Mouse (Mus musculus): Measurements from ENCODE around the gene Usp46.
A peak's percentile ranks its signal among the peaks of the same experiment; 100 is the strongest.
"Not testable (repeated sequence)": the region's sequence is repeated elsewhere in the genome, so short reads cannot be mapped to it uniquely, and the experiment has no call there.

Gene Usp46

GRCm38 (mm10) chr5:74070564-74070963, 2.3 kb upstream of the Usp46 start:
- DNase-seq (ENCODE audit: low read depth, low spot score), result not testable (repeated sequence)

GRCm38 (mm10) chr5:74068714-74069321, 587 bp upstream of the Usp46 start:
- peak; percentile 74 for DNase-seq (ENCODE audit: low read depth, low spot score)

DNA sequence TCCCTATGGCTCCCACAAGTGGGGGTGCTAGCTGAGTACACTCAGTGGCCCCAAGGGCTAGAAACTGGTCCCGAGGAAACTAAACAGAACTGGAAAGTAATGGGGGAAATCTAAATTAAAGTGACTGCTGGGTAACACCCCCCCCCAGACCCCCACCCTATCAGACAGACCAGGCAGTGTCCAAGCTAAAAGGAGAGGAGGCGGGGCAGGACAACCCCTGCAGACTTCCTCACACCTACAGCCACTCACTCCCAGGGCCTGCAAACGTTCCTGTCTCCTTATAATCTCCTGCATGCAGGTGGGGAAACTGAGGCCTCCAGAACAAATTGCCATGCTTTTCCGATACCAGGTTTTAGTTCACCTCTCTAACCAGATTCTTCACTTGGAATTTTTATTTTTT, 885 bp downstream of the Usp46 start:
- no peak for DNase-seq (ENCODE audit: low read depth, low spot score)

DNA sequence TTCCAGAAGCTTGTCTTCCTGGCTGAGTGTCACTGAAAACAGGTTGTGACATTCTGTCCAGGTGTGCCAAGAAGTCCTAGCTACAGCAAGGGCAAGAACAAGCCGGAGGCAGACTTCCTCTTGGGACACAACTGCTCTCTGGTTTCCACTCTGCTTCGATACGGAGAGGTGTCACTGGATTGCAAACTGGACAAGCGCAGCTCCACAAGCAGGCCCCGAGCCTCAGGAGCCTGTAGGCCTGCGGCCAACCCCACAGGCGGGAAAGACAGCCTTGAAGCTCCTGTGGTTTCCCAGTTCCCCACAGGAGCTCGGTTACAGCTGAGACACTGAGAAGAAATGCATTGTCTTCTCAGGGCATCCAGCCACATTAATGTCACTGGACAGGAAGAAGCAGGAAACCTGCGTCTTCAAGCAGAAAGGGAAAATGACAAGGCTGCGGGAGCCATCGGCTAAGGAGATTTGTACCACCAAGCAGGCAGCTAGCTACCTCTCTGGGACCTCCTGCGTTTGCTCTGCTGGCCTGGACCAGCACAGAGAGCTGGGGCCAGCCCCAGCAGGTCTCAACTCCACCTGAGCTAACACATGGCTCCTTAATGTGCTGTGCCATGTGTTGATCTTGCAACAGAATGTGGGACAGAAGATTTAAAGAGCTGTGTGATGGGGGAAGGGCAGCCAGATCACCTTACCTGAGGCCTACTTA, 1.7 kb downstream of the Usp46 start:
- peak; percentile 84 for DNase-seq (ENCODE audit: low read depth, low spot score)

DNA sequence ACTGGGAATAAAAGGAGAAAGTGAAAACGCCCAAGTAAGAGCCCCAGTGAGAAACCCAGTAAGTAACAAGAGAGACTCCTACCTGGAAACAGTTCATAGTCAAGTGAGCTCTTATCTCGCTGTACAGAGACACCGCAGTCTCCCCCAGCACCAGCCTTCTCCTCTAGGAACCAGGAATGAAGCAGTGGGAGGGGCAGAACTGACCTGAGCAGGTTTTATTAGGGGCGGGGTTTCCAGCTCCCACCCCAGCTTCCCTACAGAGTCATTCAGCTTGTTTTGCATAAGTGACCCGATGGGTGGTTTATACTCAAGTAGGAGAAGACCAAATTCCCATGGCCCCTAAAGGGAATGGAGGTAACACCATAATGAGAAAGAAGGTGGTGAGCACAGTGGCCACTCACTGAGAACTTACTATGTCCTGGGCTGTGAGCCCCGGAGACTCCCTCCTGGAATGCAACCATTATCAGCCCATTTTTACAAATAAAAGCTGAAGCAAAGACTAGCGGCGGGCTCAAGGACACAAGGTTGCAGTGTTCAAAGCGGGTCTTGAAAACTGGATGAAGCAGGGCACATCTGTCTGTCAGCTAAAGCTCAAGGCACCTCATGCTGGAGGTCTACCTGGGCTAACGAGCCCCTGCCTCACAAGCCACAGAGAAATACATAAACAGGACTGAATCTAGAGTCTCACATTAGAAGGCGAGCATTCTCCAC, 2.5 kb downstream of the Usp46 start:
- peak; percentile 42 for DNase-seq (ENCODE audit: low read depth, low spot score)

DNA sequence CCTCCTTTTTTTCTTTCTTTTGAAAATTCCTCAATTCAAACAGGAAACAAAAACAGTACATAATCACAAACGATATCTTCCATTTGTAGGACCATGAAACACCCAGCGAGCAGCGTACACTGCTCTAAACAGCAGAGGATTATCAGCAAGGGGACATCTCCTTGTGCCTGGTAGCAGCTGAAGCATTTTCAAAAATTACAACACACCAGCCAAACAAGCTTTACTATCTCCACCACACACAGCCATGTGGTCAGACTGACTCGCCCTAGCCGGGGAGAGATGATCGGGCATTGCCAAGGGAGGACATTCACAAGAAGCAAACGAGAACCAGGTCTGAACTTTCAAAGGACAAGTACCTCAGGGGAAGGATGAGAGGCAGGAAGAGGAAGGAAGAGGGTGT, 3.4 kb downstream of the Usp46 start:
- peak; percentile 43 for DNase-seq (ENCODE audit: low read depth, low spot score)

DNA sequence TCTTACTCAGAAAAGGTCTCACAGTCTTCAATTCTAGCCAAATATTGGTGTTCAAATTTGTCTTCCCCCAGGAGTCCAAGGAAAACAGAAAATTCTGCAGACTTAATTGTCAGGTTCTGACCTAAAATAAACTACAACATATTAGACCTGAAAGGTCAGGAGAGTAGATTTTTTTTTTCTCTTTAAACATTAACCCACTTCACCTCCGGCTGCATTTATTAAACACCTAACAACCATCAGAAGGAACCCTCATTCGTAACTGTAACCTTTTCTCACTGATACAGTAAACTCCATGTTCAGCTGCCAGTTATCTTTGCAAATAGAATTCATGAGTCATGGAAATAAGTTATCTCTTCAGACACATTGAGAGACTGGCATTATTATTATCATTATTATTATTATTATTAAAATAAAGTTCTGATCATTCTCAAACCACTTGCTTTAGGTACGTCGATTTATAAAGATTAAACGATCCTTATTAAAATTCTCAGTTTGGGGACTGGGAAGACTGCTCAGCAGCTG, 4.9 kb downstream of the Usp46 start:
- no peak for DNase-seq (ENCODE audit: low read depth, low spot score)

GRCm38 (mm10) chr5:74062266-74062665, 6.0 kb downstream of the Usp46 start:
- DNase-seq (ENCODE audit: low read depth, low spot score), result no peak

GRCm38 (mm10) chr5:74061408-74062047, 6.7 kb downstream of the Usp46 start:
- peak; percentile 84 for DNase-seq (ENCODE audit: low read depth, low spot score)

GRCm38 (mm10) chr5:74052171-74052909, 15.9 kb downstream of the Usp46 start:
- DNase-seq (ENCODE audit: low read depth, low spot score), result peak; percentile 50

DNA sequence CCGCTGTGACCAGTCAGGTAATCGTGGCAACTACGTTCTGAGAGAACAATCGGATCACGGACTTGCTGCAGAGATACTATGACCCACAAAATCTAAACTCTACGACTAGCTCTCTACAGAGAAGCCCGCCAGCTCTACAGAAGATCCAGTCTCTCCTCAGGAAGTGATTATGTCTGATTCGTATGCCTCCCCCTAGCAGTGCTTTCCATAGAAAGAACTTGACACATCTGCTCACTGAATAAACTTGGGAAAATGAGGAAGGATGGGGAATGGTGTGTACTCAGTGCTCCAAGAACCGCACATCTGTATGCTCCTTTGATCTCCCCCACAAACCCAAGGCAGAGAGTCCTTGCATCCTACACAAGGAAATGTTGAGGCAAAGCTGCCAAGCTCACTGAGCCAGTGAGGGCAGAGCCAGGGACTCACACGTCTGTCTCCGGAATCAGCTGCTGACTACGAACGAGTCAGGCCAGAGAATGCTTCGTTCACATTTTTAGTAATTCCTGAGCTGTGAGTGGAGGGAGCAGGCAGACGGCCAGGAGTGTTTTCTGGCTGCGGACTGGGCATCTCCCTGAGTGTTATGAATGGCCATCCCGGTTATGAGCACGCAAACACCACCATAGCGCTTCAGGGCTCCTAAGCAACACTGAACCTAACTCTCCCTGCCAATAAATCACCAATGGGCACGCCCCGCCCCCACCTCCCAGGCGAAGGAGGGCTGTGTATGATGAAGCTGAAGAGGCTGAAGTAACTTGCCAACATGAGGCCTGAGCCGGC, 16.6 kb downstream of the Usp46 start:
- peak; percentile 91 for DNase-seq (ENCODE audit: low read depth, low spot score)

DNA sequence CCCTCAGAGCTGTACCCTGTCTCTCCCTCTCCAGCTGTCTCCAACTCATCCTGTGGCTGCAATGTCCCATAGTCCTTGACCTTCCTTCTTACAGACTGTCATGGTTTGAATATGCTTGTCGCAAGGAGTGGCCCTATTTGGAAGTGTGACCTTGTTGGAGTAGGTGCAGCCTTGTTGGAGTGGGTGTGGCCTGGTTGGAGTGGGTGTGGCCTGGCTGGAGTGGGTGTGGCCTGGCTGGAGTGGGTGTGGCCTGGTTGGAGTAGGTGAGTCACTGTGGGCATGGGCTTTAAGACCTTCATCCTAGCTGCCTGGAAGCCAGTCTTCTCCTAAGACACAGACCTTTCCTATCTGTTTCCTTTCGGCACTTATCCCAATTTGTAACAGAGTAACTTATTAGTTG, 17.3 kb downstream of the Usp46 start:
- no peak for DNase-seq (ENCODE audit: low read depth, low spot score)

DNA sequence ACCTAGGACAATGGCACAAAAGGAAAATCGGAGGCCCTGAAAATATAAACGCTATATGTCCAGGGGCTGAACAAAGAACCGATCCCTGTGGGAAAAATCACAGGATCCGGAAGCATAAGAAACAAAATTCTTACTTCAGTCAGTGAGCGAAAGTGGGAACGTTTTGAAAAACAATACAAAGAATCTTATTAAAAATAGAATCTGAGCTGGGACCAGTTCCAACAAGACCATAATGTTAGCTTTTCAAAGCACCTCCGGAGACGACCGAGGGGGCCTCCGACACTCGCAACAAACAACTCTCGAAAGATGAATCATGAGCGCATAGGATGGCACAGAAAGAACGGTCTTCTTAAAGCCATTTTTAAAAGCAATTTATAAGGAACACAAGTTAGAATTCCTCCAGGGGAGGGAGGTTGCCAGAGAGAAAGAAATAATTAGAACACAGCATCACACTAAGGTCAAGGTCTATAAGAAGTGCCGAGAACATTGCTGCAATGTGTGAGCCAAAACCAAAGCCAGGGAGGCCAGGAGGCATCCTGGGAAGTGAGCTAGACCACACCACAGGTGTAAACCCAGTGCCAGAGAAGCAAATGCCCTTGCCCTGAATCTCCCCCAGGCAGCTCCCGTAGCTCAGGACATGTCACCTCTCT, 19.3 kb downstream of the Usp46 start:
- peak; percentile 76 for DNase-seq (ENCODE audit: low read depth, low spot score)

DNA sequence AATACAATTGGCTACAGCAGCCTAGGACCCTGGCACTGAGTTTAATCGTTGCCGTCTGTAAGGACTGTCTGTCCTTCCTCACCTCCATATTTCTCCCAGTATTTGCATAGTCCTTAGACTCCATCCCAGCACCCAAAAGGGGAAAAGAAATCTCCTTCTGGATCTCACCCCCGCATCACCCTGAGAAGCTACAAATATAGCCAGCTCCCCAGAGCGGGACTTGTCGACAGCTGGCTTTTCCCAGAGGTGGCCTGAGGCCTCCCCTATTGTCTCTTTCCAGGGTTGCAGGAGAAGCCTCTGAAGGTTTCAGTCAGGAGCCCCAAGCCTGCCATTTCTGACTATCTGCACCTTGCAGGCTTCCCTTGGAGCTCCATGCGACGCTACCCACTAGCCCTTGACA, 23.6 kb downstream of the Usp46 start:
- peak; percentile 73 for DNase-seq (ENCODE audit: low read depth, low spot score)

GRCm38 (mm10) chr5:74042796-74043340, 25.4 kb downstream of the Usp46 start:
- DNase-seq (ENCODE audit: low read depth, low spot score), result peak; percentile 53

DNA sequence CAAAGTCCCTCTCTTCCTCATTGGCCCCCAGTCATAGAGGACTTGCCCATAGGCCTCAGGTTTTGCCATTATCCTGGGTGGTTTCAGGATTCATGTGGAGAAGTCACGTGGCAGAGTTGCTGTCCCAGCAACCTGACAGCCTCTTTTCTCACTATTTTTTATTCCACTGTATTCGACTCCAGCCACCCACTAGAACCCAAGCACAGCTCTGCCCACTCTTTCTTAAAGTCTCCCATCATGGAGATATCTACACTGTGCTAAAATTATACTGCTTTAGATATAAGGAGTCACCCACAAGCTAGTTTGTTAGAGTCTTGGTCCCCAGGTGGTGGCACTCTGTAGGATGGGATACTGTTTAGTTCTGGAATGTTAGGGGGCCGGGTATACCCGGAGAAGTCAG, 27.7 kb downstream of the Usp46 start:
- DNase-seq (ENCODE audit: low read depth, low spot score), result peak; percentile 69

DNA sequence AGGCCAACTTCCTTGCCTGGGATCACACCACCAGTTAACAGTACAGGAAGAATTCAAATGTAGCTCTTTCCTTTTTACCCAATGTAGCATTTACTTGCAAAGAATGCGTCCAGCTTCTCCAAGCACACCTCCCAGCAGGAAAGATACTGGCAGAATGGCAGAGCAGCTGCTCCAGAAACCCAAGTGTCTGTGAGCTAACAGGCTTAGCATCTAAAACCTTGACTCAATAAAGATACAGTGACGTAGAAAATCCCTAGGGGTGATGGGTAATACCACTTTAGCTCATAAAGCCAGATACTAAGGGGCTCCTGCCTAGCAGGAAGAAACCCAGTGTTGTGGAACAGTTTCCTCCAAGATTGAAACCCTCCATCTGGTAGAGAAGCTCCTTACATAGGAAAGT, 32.8 kb downstream of the Usp46 start:
- peak; percentile 70 for DNase-seq (ENCODE audit: low read depth, low spot score)

GRCm38 (mm10) chr5:74034177-74034576, 34.1 kb downstream of the Usp46 start:
- peak; percentile 33 for DNase-seq (ENCODE audit: low read depth, low spot score)

- no peak for DNase-seq (ENCODE audit: low read depth, low spot score)
Observed at GRCm38 (mm10) chr5:74029787-74030186, 38.4 kb downstream of the Usp46 start.
